Mouse (Mus musculus) ES-Bruce4 (cell line): ENCODE data around the gene Kcnj9.

Source experiments
- CTCF ChIP-seq: IDR thresholded peaks from one replicate; pipeline ENCODE4 v1.8.1; 2011; ENCODE audit warnings: low read depth, low read length
- EP300 ChIP-seq: IDR thresholded peaks from 2 replicates; pipeline ENCODE4 v1.6.1; 2011; ENCODE audit warnings: low read depth, low read length; ENCODE audit not compliant: insufficient read depth
- POLR2A ChIP-seq: IDR thresholded peaks from one replicate; pipeline ENCODE4 v1.8.1; 2011; ENCODE audit warnings: low read length; ENCODE audit not compliant: insufficient read depth

DNA sequence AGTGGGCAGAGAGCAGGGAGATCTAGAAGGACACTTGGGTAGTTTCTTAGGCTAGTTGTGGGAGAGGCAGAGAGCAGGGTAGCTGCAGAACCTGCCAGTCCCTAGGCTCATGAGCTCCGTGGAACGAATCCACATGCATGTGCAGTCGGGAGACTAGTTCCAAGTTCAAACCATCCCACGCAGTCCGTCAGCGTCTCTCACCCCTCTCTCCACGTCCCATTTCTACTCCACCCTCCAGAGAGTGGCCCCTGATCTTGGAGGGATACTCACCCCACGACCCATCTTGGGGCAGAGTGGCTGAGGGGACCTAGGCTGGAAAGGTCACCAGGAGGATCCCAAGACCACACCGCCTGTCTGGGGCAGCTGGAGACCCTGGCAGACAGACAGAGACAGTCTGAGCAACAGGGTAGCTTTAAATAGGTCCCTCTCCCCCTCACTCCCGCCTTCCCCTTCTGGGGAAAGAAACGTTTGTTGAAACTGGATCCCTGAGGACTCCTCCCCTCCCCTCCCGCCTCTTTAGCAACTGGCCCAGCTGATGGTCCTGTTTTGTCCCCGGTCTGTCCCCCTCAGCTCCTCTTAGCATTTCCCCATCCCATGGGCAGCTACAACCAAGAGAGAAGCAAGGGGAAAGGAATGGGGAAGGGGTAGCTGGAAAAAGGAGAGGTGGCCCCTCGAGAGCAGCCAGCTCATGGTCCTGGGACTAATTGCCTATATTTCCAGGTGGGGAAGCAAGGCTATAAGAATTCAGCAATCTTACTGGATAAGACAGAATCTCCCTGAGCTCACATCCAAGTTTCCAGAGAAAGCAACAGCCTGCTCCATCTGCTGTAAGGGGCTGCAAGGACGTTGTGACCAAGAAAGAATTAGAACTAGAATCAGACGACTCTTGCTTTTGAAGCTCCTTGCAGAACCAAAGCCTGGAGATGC lies 31.2 kb downstream of the Kcnj9 start, which contains the start of gene Atp1a2:
- TF ChIP-seq CTCF (no peak), EP300 (no peak), POLR2A (no peak)
